Mouse (Mus musculus): ENCODE results near the gene Ptbp2. TPM values are rescaled to one million over a fixed set of nuclear protein-coding genes. Genes with fewer than 3 reads are reported as not detected.

Ptbp2 gene
- polyA plus RNA-seq, 1 experiment from 2014 or later = 384 TPM

DNA sequence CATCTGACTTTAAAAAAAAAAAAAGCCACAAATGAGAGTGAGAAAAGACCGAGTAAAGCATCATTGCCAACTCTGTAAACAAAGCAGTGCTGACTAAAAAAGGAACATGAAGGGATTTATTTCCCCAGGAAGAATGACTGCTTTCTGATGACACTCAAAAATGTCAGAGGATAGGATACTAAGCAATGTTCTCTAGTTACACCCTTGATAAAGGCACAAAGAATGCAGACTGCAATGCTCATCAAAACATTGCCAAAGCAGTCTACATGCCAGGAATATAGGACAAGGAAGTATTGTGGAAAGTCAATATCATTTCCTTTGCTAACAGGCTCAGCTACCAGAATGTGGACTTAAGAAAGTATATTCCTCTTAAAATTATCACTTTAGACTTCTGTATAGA, 38.5 kb downstream of the Ptbp2 start:
- Histone ChIP-seq H3K4me2 (ENCODE audit: low read length) (no peak overlapping the region), H3K4me1 (ENCODE audit: control insufficient read depth, insufficient read depth, low read length) (no peaks in the 10 kb centered on the region), H3K4me3 (replicated peaks; ENCODE audit: low read depth, low read length) (no peak overlapping the region), H3K27ac (replicated peaks; ENCODE audit: low read depth, low read length) (no peak overlapping the region), H3K36me3 (ENCODE audit: control insufficient read depth, insufficient read depth, low read length) (peaks cover 20% of the 10 kb centered on the region), H3K27me3 (ENCODE audit: control insufficient read depth, insufficient read depth, low read length) (no peaks in the 10 kb centered on the region), H3K9ac (replicated peaks; ENCODE audit: low read length) (no peak overlapping the region), H3K9me3 (ENCODE audit: control insufficient read depth, low read length) (no peaks in the 10 kb centered on the region)
- ATAC-seq (ENCODE audit: low FRiP score, low TSS enrichment) (no peak), DNase-seq (no peak)
- WGBS = 76% methylated on average over 1 of the region's 1 CpGs

- peaks cover 11% of the 10 kb centered on the region for H3K36me3 ChIP-seq (ENCODE audit: control insufficient read depth, insufficient read depth, low read length)
- H3K27ac ChIP-seq (replicated peaks; ENCODE audit: low read depth, low read length) = no peak overlapping the region
- no peak overlapping the region for H3K4me3 ChIP-seq (replicated peaks; ENCODE audit: low read depth, low read length)
- no peak overlapping the region for H3K4me2 ChIP-seq (ENCODE audit: low read length)
- no peaks in the 10 kb centered on the region for H3K9me3 ChIP-seq (ENCODE audit: control insufficient read depth, low read length)
- no peak for ATAC-seq (ENCODE audit: low FRiP score, low TSS enrichment)
- WGBS = 53% methylated on average over 2 of the region's 2 CpGs
- H3K9ac ChIP-seq (replicated peaks; ENCODE audit: low read length) = no peak overlapping the region
- no peaks in the 10 kb centered on the region for H3K27me3 ChIP-seq (ENCODE audit: control insufficient read depth, insufficient read depth, low read length)
- no peak for DNase-seq
- no peaks in the 10 kb centered on the region for H3K4me1 ChIP-seq (ENCODE audit: control insufficient read depth, insufficient read depth, low read length)
Measured at GRCm38 (mm10) chr3:119729863-119730262, 54.4 kb downstream of the Ptbp2 start.

GRCm38 (mm10) chr3:119712066-119712465, 72.2 kb downstream of the Ptbp2 start:
- Histone ChIP-seq H3K27ac (replicated peaks; ENCODE audit: low read depth, low read length) (no peak overlapping the region), H3K9ac (replicated peaks; ENCODE audit: low read length) (no peak overlapping the region), H3K4me2 (ENCODE audit: low read length) (no peak overlapping the region), H3K4me3 (replicated peaks; ENCODE audit: low read depth, low read length) (no peak overlapping the region), H3K36me3 (ENCODE audit: control insufficient read depth, insufficient read depth, low read length) (peaks cover 3% of the 10 kb centered on the region; the same call in 1 of the 2 replicates), H3K4me1 (ENCODE audit: control insufficient read depth, insufficient read depth, low read length) (no peaks in the 10 kb centered on the region), H3K27me3 (ENCODE audit: control insufficient read depth, insufficient read depth, low read length) (no peaks in the 10 kb centered on the region), H3K9me3 (ENCODE audit: control insufficient read depth, low read length) (no peaks in the 10 kb centered on the region)
- ATAC-seq (ENCODE audit: low FRiP score, low TSS enrichment) = peak; percentile 55
- DNase-seq = no peak
- 98% methylated on average over 5 of the region's 5 CpGs for WGBS

DNA sequence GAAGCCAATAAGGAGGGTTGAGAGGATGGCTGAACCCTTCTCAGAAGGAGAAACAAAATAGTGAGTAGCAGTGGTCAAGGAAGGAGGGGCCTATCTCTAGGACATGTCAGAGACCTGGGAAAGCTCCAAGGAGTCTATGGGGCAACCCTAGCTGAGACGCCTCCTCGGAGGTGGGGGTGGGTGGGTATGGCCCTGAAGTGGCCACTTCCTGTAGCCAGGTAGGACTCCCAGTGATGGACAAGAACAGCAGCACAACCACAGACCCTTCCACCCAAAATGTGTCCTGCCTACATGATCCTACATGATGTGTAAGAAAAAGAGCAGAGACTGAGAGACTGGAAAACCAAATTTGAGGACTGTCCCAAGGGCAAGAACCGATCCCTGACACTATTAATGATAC, 72.8 kb downstream of the Ptbp2 start:
- DNase-seq (no peak), ATAC-seq (ENCODE audit: low FRiP score, low TSS enrichment) (peak; percentile 11; the same call in 1 of the 2 replicates)
- no peaks in the 10 kb centered on the region for H3K27me3 ChIP-seq (ENCODE audit: control insufficient read depth, insufficient read depth, low read length)
- no peak overlapping the region for H3K4me2 ChIP-seq (ENCODE audit: low read length)
- no peaks in the 10 kb centered on the region for H3K9me3 ChIP-seq (ENCODE audit: control insufficient read depth, low read length)
- no peak overlapping the region for H3K4me3 ChIP-seq (replicated peaks; ENCODE audit: low read depth, low read length)
- WGBS = 91% methylated on average over 3 of the region's 3 CpGs
- no peaks in the 10 kb centered on the region for H3K36me3 ChIP-seq (ENCODE audit: control insufficient read depth, insufficient read depth, low read length)
- no peaks in the 10 kb centered on the region for H3K4me1 ChIP-seq (ENCODE audit: control insufficient read depth, insufficient read depth, low read length)
- no peak overlapping the region for H3K27ac ChIP-seq (replicated peaks; ENCODE audit: low read depth, low read length)
- H3K9ac ChIP-seq (replicated peaks; ENCODE audit: low read length) = no peak overlapping the region

DNA sequence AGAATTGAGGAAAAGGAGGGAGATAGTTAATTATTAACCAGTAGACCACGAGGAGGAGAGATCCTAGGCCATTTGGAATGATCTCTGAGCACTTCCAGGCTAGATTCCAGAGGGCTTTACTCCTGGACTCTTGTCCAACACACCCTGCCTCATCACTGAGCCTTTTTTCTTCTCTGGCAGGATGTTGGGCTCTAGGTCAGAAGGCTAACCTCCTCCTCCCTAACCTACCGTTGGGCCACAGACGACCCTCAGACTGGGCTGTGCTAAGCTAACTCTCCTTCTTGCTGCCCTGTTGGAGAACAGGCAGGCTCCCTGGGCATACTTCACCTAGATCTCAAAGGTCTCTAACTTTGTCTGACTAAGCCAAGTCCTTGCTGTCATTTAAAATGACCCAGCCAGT, 82.8 kb downstream of the Ptbp2 start:
- Histone ChIP-seq H3K27me3 (ENCODE audit: control insufficient read depth, insufficient read depth, low read length) (no peaks in the 10 kb centered on the region), H3K4me1 (ENCODE audit: control insufficient read depth, insufficient read depth, low read length) (no peaks in the 10 kb centered on the region), H3K4me2 (ENCODE audit: low read length) (no peak overlapping the region), H3K4me3 (replicated peaks; ENCODE audit: low read depth, low read length) (no peak overlapping the region), H3K36me3 (ENCODE audit: control insufficient read depth, insufficient read depth, low read length) (no peaks in the 10 kb centered on the region), H3K9ac (replicated peaks; ENCODE audit: low read length) (no peak overlapping the region), H3K9me3 (ENCODE audit: control insufficient read depth, low read length) (no peaks in the 10 kb centered on the region), H3K27ac (replicated peaks; ENCODE audit: low read depth, low read length) (no peak overlapping the region)
- DNase-seq (no peak), ATAC-seq (ENCODE audit: low FRiP score, low TSS enrichment) (no peak)
- WGBS = 74% methylated on average over 3 of the region's 3 CpGs

DNA sequence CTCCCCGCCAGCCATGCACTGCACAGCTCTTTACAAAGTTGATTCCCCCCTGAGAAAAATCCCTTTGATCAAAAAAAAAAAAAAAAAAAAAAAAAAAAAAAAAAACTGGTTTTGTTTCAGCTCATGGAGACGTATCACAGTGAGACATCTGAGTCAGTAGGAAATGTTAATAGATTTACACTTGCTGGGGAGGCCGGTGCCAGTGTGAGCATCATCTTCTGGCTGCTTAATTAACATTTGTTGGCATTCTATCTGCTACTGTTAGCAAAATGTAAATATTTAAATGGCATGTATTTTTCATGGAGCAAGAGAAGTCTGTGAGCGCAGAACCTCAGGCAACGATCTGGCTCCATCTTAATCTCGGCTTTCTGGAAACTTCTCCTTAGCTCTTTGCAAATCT, 99.5 kb downstream of the Ptbp2 start:
- Histone ChIP-seq H3K36me3 (ENCODE audit: control insufficient read depth, insufficient read depth, low read length) (no peaks in the 10 kb centered on the region), H3K4me2 (ENCODE audit: low read length) (no peak overlapping the region), H3K9ac (replicated peaks; ENCODE audit: low read length) (no peak overlapping the region), H3K4me1 (ENCODE audit: control insufficient read depth, insufficient read depth, low read length) (no peaks in the 10 kb centered on the region), H3K4me3 (replicated peaks; ENCODE audit: low read depth, low read length) (no peak overlapping the region), H3K27ac (replicated peaks; ENCODE audit: low read depth, low read length) (no peak overlapping the region), H3K27me3 (ENCODE audit: control insufficient read depth, insufficient read depth, low read length) (no peaks in the 10 kb centered on the region), H3K9me3 (ENCODE audit: control insufficient read depth, low read length) (no peaks in the 10 kb centered on the region)
- WGBS = 36% methylated on average over 6 of the region's 6 CpGs
- DNase-seq (peak; percentile 29), ATAC-seq (ENCODE audit: low FRiP score, low TSS enrichment) (no peak)

Small RNA genes lying within 50 kb of the gene (microRNA-seq; reads per million reads assigned to microRNA genes)
- gene Gm24744 = not detected
